Mouse (Mus musculus): ENCODE results near the gene Lrrc41. TPM values are rescaled to one million over a fixed set of nuclear protein-coding genes. Genes with fewer than 3 reads are reported as not detected.
A peak's percentile ranks its signal among the peaks of the same experiment; 100 is the strongest.

Lrrc41 gene
- polyA plus RNA-seq, 1 experiment: 122 TPM

DNA sequence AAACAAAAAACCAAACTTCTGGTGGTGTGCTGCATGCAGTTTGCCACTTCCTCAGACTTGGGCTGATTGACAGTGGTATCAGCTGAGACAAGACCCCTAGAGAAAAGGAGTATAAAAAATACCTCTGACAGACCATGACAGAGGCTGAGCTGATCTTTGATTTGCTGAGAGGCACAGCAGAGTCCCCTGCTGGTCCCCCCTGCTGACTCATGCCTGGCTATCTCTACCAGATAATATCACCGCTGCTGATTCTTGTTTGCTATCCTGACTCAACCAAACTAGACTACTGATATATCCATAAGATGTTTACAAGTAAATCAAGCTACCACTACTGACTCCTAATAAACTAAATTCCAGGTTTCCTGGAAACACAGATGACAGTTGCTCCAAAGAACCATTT lies 11.2 kb upstream of the Lrrc41 start:
- Histone ChIP-seq H3K27me3 (ENCODE audit: control insufficient read depth, insufficient read depth, low read length) (no peaks in the 10 kb centered on the region), H3K4me3 (ENCODE audit: control insufficient read depth, low read depth, low read length) (no peak overlapping the region), H3K36me3 (ENCODE audit: control insufficient read depth, insufficient read depth, low read length) (no peaks in the 10 kb centered on the region), H3K4me1 (ENCODE audit: control insufficient read depth, insufficient read depth, low read length) (peaks cover 2% of the 10 kb centered on the region), H3K27ac (ENCODE audit: control insufficient read depth, insufficient read depth, low read depth, low read length) (no peak overlapping the region)
- TF ChIP-seq CTCF (IDR thresholded peaks at IDR 0.05; ENCODE audit: control insufficient read depth, insufficient read depth, insufficient replicate concordance, low read depth, low read length) (no peak), POLR2A (IDR thresholded peaks at IDR 0.05; ENCODE audit: control insufficient read depth, low read depth, low read length) (no peak)

DNA sequence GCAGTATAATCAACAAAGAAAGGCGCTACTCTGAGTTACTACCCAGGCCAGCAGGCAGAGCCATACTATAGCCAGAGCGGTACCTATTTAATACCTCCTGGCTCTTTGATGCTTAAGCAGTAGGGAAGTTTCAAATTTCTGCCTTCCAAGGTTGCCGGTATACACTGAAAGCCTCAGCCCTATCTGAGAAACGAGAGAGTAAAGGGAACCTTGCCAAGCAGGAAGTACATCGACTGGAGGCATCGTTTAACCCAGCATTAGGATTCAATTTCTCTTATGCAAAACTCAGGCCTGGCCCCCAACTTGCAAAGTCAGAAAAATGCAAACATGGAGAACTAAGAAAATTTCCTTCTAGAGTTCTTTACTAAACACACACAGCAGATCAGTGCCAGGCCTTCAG lies 5.0 kb upstream of the Lrrc41 start:
- Histone ChIP-seq H3K36me3 (ENCODE audit: control insufficient read depth, insufficient read depth, low read length) (no peaks in the 10 kb centered on the region), H3K27ac (ENCODE audit: control insufficient read depth, insufficient read depth, low read depth, low read length) (no peak overlapping the region), H3K27me3 (ENCODE audit: control insufficient read depth, insufficient read depth, low read length) (no peaks in the 10 kb centered on the region), H3K4me3 (ENCODE audit: control insufficient read depth, low read depth, low read length) (no peak overlapping the region), H3K4me1 (ENCODE audit: control insufficient read depth, insufficient read depth, low read length) (peaks cover 2% of the 10 kb centered on the region; the same call in 1 of the 2 replicates)
- TF ChIP-seq POLR2A (IDR thresholded peaks at IDR 0.05; ENCODE audit: control insufficient read depth, low read depth, low read length) (no peak), CTCF (IDR thresholded peaks at IDR 0.05; ENCODE audit: control insufficient read depth, insufficient read depth, insufficient replicate concordance, low read depth, low read length) (no peak)

DNA sequence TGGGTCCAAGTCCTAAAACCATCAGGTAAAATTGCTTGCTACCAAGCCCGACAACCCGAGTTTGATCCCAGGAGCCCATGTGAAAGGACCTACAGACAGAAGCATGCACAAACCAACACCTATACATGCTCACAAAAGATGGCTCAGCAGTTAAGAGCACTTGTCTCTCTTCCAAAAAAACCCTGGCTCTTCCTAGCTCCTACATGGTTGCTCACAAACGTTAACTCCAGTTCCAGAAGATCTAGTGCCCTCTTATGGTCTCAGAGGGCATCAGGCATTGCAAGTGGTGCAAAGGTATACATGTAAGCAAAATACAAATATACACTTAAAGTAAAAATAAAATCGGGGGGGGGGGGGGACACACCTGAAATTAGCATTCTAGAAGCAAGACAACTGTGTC lies 1.9 kb upstream of the Lrrc41 start:
- Histone ChIP-seq H3K4me1 (ENCODE audit: control insufficient read depth, insufficient read depth, low read length) (peaks cover 7% of the 10 kb centered on the region), H3K27ac (ENCODE audit: control insufficient read depth, insufficient read depth, low read depth, low read length) (no peak overlapping the region), H3K36me3 (ENCODE audit: control insufficient read depth, insufficient read depth, low read length) (no peaks in the 10 kb centered on the region), H3K4me3 (ENCODE audit: control insufficient read depth, low read depth, low read length) (no peak overlapping the region), H3K27me3 (ENCODE audit: control insufficient read depth, insufficient read depth, low read length) (no peaks in the 10 kb centered on the region)
- TF ChIP-seq POLR2A (IDR thresholded peaks at IDR 0.05; ENCODE audit: control insufficient read depth, low read depth, low read length) (no peak), CTCF (IDR thresholded peaks at IDR 0.05; ENCODE audit: control insufficient read depth, insufficient read depth, insufficient replicate concordance, low read depth, low read length) (no peak)

DNA sequence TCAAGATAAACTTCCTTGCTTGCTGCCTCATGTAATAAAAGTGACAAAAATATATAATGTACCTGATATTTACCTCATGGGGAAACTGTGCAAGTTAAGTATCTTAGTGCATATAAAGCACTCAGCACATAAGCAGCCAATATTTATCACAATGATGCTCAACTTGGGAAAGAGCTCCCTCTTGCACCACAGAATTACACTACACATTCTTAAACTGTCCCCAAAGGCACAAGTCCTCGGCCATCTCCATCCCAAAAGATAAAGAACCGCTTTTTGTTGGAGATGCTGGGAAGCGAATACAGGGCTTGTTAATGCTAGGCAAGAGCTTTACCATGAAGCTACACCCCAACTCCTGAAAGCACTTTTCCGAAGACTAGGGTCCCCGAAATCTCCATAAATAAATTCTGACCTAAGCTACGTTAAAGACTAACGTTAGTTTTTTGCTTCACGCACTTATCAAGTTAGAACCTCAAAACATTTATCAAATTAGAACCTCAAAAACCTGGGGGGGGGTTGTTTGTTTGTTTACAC lies 859 bp upstream of the Lrrc41 start:
- no peaks in the 10 kb centered on the region for H3K27me3 ChIP-seq (ENCODE audit: control insufficient read depth, insufficient read depth, low read length)
- peaks cover 7% of the 10 kb centered on the region for H3K4me1 ChIP-seq (ENCODE audit: control insufficient read depth, insufficient read depth, low read length)
- no peak overlapping the region; the same call in 1 of the 2 replicates for H3K27ac ChIP-seq (ENCODE audit: control insufficient read depth, insufficient read depth, low read depth, low read length)
- no peaks in the 10 kb centered on the region for H3K36me3 ChIP-seq (ENCODE audit: control insufficient read depth, insufficient read depth, low read length)
- peak overlapping the region; percentile 96 for H3K4me3 ChIP-seq (ENCODE audit: control insufficient read depth, low read depth, low read length)
- no peak for TF ChIP-seq POLR2A (IDR thresholded peaks at IDR 0.05; ENCODE audit: control insufficient read depth, low read depth, low read length)

DNA sequence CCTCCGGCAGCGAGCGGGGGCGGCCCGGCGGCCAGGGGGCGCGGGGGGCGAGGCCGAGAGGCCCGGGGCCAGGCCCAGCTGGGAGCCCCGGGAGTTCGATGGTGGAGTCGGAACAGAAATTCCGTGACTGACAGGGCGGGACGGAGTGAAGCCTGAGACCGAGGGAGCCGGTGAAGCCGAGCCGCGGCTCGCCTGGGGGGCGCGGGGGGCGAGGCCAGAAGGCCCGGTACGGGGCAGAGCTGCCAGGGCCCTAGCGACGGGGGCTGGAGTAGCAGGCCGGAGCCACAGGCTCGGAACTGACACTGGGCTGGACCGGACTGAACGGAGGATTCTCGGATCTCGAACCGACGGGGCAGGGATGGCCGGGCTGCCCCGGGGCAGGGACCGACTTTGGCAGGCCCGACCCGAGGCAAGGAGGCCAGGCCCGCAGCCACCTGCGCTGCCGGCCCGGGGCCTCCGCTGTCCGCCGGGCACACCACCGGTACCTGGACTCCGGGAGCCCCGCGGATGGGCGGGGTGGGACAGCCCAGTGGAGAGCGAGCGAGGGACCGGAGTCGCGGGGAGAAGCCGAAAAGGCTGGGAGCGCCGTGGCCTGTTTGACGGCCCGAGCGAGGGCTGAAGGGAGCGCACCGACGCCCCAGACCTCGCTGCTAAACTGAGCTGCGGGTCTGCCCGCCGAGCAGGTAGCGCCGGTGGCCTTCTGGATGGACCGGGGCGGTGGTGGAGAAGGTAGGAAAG lies 731 bp downstream of the Lrrc41 start:
- H3K27me3 ChIP-seq (ENCODE audit: control insufficient read depth, insufficient read depth, low read length): no peaks in the 10 kb centered on the region
- peak overlapping the region; percentile 96 for H3K4me3 ChIP-seq (ENCODE audit: control insufficient read depth, low read depth, low read length)
- peak overlapping the region; percentile 97 for H3K27ac ChIP-seq (ENCODE audit: control insufficient read depth, insufficient read depth, low read depth, low read length)
- TF ChIP-seq POLR2A (IDR thresholded peaks at IDR 0.05; ENCODE audit: control insufficient read depth, low read depth, low read length) (no peak), CTCF (IDR thresholded peaks at IDR 0.05; ENCODE audit: control insufficient read depth, insufficient read depth, insufficient replicate concordance, low read depth, low read length) (no peak)
- H3K4me1 ChIP-seq (ENCODE audit: control insufficient read depth, insufficient read depth, low read length): peaks cover 7% of the 10 kb centered on the region
- no peaks in the 10 kb centered on the region; the same call in 1 of the 2 replicates for H3K36me3 ChIP-seq (ENCODE audit: control insufficient read depth, insufficient read depth, low read length)

DNA sequence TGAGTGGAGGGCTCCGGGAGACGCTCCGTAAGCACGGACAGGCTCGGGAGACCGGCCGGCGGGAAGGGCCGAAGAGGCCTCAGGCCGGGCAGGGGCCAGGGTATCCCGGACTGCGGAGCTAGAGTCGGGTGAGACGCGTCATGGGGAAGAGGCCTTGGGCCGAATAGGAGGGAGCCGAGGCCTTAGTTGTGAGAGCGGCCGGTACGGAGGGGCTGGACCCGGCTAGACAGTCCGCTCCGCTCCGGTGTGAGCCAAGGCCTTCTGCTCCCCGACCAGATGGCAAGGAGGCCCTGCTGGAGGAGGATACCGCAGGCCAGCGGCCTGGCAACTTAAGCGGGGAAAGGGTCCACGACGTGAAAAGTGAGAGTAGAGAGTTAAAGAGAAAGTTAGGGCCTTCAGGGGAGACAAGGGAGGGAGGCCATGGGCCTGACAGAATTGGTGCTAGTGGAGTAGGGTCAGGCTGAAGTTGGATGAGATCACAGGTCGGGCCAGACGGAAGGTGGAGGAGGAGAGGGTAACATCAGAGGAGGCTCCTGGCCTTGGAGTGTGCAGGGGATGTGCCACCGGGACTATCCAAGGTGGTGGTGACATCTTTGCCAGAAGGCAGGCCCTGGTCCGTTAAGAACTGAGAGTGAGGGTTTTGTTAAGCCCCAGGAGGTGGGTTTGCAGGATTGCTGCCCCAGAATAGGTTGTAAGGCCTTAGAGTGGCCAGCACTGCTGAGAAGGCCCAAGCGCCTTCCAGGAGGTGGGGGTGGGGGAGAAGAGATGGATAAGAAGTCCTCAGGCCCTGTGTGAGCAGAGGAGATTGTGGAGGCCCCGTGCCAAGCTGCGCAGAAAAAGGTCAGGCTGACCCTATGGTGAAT lies 1.5 kb downstream of the Lrrc41 start:
- H3K36me3 ChIP-seq (ENCODE audit: control insufficient read depth, insufficient read depth, low read length): peaks cover 1% of the 10 kb centered on the region; the same call in 1 of the 2 replicates
- H3K4me3 ChIP-seq (ENCODE audit: control insufficient read depth, low read depth, low read length): peak overlapping the region; percentile 96
- H3K27me3 ChIP-seq (ENCODE audit: control insufficient read depth, insufficient read depth, low read length): no peaks in the 10 kb centered on the region
- peaks cover 7% of the 10 kb centered on the region for H3K4me1 ChIP-seq (ENCODE audit: control insufficient read depth, insufficient read depth, low read length)
- TF ChIP-seq CTCF (IDR thresholded peaks at IDR 0.05; ENCODE audit: control insufficient read depth, insufficient read depth, insufficient replicate concordance, low read depth, low read length): no peak
- TF ChIP-seq POLR2A (IDR thresholded peaks at IDR 0.05; ENCODE audit: control insufficient read depth, low read depth, low read length): peak; percentile 26; the same call in 1 of the 2 replicates
- peak overlapping the region; percentile 97 for H3K27ac ChIP-seq (ENCODE audit: control insufficient read depth, insufficient read depth, low read depth, low read length)

All from testis, adult 2 months (tissue).